Mouse (Mus musculus): ENCODE measurements around the gene Rinl. TPM values are rescaled to one million over a fixed set of nuclear protein-coding genes. Genes with fewer than 3 reads are reported as not detected.

Gene Rinl
- polyA plus RNA-seq, 1 experiment from 2014 or later: 2.2 TPM

- Histone ChIP-seq H3K4me3 (ENCODE audit: low read depth, low read length) (no peak overlapping the region), H3K9ac (ENCODE audit: low read depth, low read length) (0 out of 2 replicates have a peak overlapping the region, but pooled peaks have one; percentile 22), H3K9me3 (ENCODE audit: control insufficient read depth) (no peaks in the 10 kb centered on the region), H3K27me3 (replicated peaks; ENCODE audit: control insufficient read depth, insufficient read depth, low read length) (no peaks in the 10 kb centered on the region), H3K36me3 (ENCODE audit: control insufficient read depth, insufficient read depth) (no peaks in the 10 kb centered on the region), H3K4me1 (replicated peaks; ENCODE audit: control insufficient read depth, insufficient read depth, low read length) (peaks cover 27% of the 10 kb centered on the region; the same call in 1 of the 2 replicates), H3K4me2 (replicated peaks; ENCODE audit: low read depth) (peak overlapping the region; percentile 51), H3K27ac (ENCODE audit: low read depth, low read length) (peak overlapping the region; percentile 93)
- ATAC-seq: peak; percentile 84
- no peak for TF ChIP-seq CTCF (IDR thresholded peaks at IDR 0.05; ENCODE audit: low read depth)
- 10% methylated on average over 10 of the region's 10 CpGs for WGBS
Observed at GRCm38 (mm10) chr7:28802846-28803588, 14.2 kb downstream of the Rinl start.

GRCm38 (mm10) chr7:28803756-28804155 lies 15.0 kb downstream of the Rinl start:
- no peaks in the 10 kb centered on the region for H3K27me3 ChIP-seq (replicated peaks; ENCODE audit: control insufficient read depth, insufficient read depth, low read length)
- no peak for TF ChIP-seq CTCF (IDR thresholded peaks at IDR 0.05; ENCODE audit: low read depth)
- H3K36me3 ChIP-seq (ENCODE audit: control insufficient read depth, insufficient read depth): no peaks in the 10 kb centered on the region
- no peaks in the 10 kb centered on the region for H3K9me3 ChIP-seq (ENCODE audit: control insufficient read depth)
- H3K4me2 ChIP-seq (replicated peaks; ENCODE audit: low read depth): peak overlapping the region; percentile 51
- no peak for ATAC-seq
- H3K4me1 ChIP-seq (replicated peaks; ENCODE audit: control insufficient read depth, insufficient read depth, low read length): peaks cover 27% of the 10 kb centered on the region; the same call in 1 of the 2 replicates
- no peak overlapping the region for H3K4me3 ChIP-seq (ENCODE audit: low read depth, low read length)
- 13% methylated on average over 4 of the region's 4 CpGs for WGBS
- H3K27ac ChIP-seq (ENCODE audit: low read depth, low read length): peak overlapping the region; percentile 93
- no peak overlapping the region for H3K9ac ChIP-seq (ENCODE audit: low read depth, low read length)

GRCm38 (mm10) chr7:28806869-28807268 lies 18.1 kb downstream of the Rinl start:
- peaks cover 25% of the 10 kb centered on the region; the same call in 1 of the 2 replicates for H3K4me1 ChIP-seq (replicated peaks; ENCODE audit: control insufficient read depth, insufficient read depth, low read length)
- H3K36me3 ChIP-seq (ENCODE audit: control insufficient read depth, insufficient read depth): no peaks in the 10 kb centered on the region
- H3K9me3 ChIP-seq (ENCODE audit: control insufficient read depth): no peaks in the 10 kb centered on the region
- TF ChIP-seq CTCF (IDR thresholded peaks at IDR 0.05; ENCODE audit: low read depth): peak; percentile 52
- H3K4me3 ChIP-seq (ENCODE audit: low read depth, low read length): no peak overlapping the region
- H3K9ac ChIP-seq (ENCODE audit: low read depth, low read length): no peak overlapping the region
- no peak overlapping the region; the same call in 1 of the 2 replicates for H3K27ac ChIP-seq (ENCODE audit: low read depth, low read length)
- WGBS: 60% methylated on average over 4 of the region's 4 CpGs
- no peak for ATAC-seq
- no peak overlapping the region for H3K4me2 ChIP-seq (replicated peaks; ENCODE audit: low read depth)
- H3K27me3 ChIP-seq (replicated peaks; ENCODE audit: control insufficient read depth, insufficient read depth, low read length): no peaks in the 10 kb centered on the region

- peak overlapping the region; percentile 79 for H3K4me2 ChIP-seq (replicated peaks; ENCODE audit: low read depth)
- peak; percentile 7; the same call in 1 of the 2 replicates for TF ChIP-seq CTCF (IDR thresholded peaks at IDR 0.05; ENCODE audit: low read depth)
- H3K9me3 ChIP-seq (ENCODE audit: control insufficient read depth): no peaks in the 10 kb centered on the region
- no peaks in the 10 kb centered on the region for H3K27me3 ChIP-seq (replicated peaks; ENCODE audit: control insufficient read depth, insufficient read depth, low read length)
- no peak for ATAC-seq
- H3K9ac ChIP-seq (ENCODE audit: low read depth, low read length): peak overlapping the region; percentile 94
- 0 out of 2 replicates have a peak, but pooled peaks cover 4% of the 10 kb centered on the region for H3K36me3 ChIP-seq (ENCODE audit: control insufficient read depth, insufficient read depth)
- 0 out of 2 replicates have a peak, but pooled peaks cover 19% of the 10 kb centered on the region for H3K4me1 ChIP-seq (replicated peaks; ENCODE audit: control insufficient read depth, insufficient read depth, low read length)
- peak overlapping the region; percentile 92; the same call in 1 of the 2 replicates for H3K4me3 ChIP-seq (ENCODE audit: low read depth, low read length)
- H3K27ac ChIP-seq (ENCODE audit: low read depth, low read length): peak overlapping the region; percentile 100
- WGBS: 32% methylated on average over 8 of the region's 8 CpGs
Observed at GRCm38 (mm10) chr7:28807641-28808220, 19.0 kb downstream of the Rinl start.

- TF ChIP-seq CTCF (IDR thresholded peaks at IDR 0.05; ENCODE audit: low read depth): no peak
- peaks cover 15% of the 10 kb centered on the region; the same call in 1 of the 2 replicates for H3K4me1 ChIP-seq (replicated peaks; ENCODE audit: control insufficient read depth, insufficient read depth, low read length)
- no peaks in the 10 kb centered on the region for H3K27me3 ChIP-seq (replicated peaks; ENCODE audit: control insufficient read depth, insufficient read depth, low read length)
- peak within 1 kb of the TSS; percentile 92 for H3K4me3 ChIP-seq (ENCODE audit: low read depth, low read length)
- H3K27ac ChIP-seq (ENCODE audit: low read depth, low read length): peak within 1 kb of the TSS; percentile 100
- 3% methylated on average over 33 of the region's 35 CpGs for WGBS
- peak within 1 kb of the TSS; percentile 94 for H3K9ac ChIP-seq (ENCODE audit: low read depth, low read length)
- ATAC-seq: no peak
- peak within 1 kb of the TSS; percentile 79 for H3K4me2 ChIP-seq (replicated peaks; ENCODE audit: low read depth)
- peaks cover 7% of the 10 kb centered on the region for H3K36me3 ChIP-seq (ENCODE audit: control insufficient read depth, insufficient read depth)
- no peaks in the 10 kb centered on the region for H3K9me3 ChIP-seq (ENCODE audit: control insufficient read depth)
Observed at GRCm38 (mm10) chr7:28808221-28808941, 19.6 kb downstream of the Rinl start, which contains the start of gene Hnrnpl. TSS of gene Hnrnpl (plus strand) at chr7:28808541.

Measured in intestine, postnatal 0 days (tissue).